Mouse (Mus musculus): ENCODE measurements around the gene Csf1. TPM values are rescaled to one million over a fixed set of nuclear protein-coding genes. Genes with fewer than 3 reads are reported as not detected.

The Csf1 gene
- polyA plus RNA-seq, 1 experiment: 14.5 TPM

DNA sequence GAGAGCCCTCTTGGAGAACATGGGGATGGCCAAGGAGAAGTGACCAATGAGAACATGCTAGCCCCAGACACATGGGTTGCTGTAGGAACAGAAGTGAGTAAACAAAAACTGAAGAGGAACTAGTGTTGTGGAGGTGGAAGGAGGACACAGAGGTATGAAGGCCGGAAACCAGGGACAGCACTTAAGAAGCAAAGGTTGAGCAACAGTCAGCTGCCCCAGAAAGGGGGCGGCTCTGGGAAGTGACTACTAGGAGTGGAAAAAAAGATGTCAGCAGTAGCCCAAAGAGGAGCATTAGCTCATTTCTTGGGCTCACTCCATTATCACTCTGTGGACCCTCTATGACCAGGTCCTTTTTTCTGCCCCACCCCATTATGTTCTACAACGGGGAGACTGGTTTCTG lies 23.0 kb upstream of the Csf1 start:
- DNase-seq (ENCODE audit: extremely low spot score in 1 of 2, low spot score in 1 of 2): no peak

DNA sequence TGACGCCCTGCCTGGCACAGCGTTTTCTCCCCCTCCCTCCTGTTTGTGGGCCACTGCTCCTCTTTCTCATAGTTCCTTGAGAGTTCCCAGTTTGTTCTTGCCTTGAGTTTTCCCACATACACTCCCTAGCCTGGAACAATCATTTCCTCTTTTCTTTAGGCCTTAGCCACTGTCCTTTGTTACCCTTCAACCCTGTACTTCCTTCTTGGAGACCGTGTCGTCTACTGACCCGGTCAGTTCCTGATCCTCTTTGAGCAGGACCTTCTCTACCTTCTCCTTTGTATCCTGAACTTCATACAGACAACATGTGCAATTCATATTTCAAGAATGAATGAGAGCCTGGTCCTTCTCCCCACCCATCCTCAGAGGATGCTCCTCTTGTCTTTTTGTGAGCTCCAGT lies 21.0 kb upstream of the Csf1 start:
- DNase-seq (ENCODE audit: extremely low spot score in 1 of 2, low spot score in 1 of 2): no peak

DNA sequence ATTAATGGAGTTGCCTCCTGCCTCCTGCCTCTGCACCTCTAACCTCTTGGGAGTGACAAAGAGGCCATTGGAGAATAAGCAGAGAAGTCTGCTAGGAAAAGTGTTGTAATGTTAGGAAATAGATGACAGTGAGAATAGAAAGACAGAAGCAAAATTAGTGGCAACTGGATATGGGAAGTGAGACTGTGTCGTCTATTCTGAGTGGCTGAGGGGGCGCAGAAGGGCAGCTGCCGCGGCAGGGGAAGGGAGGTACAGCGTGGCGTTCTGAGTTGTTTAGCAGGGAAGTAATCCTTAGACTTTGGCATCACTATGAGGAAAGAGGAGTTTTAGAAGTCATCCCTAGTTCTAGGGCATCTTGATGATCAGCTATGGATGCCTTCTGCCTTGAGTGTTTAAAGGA lies 17.7 kb upstream of the Csf1 start:
- DNase-seq (ENCODE audit: extremely low spot score in 1 of 2, low spot score in 1 of 2): no peak

DNA sequence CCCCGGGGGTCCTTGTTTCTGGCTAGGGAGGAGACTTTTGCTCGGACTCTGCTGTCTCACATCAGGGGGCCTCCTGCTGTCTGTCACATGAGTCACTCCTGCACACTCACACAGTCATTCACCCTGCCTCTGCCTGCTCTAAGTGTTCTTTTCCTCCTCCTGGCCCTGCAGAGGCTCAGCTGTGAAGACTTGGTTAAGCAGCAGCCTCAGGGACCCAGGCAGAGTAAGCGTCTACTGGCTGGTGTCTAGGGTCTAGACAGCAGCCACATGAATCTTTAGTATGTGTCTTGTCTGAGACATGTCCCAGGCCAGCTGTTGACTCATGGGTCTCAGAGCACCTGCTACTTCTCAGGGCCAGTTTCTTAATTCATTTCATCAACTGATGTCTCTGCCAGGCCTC lies 16.0 kb upstream of the Csf1 start:
- DNase-seq (ENCODE audit: extremely low spot score in 1 of 2, low spot score in 1 of 2): no peak

DNA sequence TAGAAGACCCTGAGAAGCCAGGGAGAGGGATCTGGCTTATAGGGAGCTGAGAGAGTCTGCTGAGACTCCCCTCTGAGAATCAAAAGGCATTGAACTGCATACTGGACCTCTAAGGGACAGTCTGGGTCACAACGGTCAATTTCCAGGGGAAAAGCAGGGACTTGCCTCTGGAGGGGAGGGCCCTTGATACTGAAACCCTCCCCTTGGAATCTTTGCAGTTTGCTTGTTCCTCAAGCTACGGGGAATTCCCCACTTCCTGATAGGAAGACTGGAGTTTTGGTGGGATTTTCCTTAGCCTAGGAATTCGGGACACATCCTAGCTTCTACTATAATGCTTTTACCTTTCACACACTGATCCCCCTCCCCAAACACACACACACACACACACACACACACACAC lies 15.5 kb upstream of the Csf1 start:
- DNase-seq (ENCODE audit: extremely low spot score in 1 of 2, low spot score in 1 of 2): no peak

DNA sequence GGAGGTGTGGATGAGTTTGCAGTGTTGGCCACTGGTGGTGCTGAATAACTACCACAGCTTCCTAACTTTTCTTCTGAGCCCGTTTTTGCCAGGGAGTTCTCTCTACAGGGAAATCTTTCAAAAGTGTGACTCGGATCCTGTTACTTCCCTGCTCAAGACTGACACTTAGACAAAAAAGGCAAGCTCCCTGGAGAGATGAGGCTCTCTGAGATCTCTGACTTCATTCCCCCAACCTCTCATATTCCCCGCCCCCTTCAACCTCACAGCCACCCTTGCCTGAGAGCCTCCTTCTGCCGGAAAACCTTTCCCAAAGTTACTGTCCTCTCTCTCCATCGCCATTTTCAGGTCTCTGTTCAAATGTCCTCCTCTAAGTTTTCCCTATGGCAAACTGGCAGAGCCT lies 14.8 kb upstream of the Csf1 start:
- DNase-seq (ENCODE audit: extremely low spot score in 1 of 2, low spot score in 1 of 2): no peak

DNA sequence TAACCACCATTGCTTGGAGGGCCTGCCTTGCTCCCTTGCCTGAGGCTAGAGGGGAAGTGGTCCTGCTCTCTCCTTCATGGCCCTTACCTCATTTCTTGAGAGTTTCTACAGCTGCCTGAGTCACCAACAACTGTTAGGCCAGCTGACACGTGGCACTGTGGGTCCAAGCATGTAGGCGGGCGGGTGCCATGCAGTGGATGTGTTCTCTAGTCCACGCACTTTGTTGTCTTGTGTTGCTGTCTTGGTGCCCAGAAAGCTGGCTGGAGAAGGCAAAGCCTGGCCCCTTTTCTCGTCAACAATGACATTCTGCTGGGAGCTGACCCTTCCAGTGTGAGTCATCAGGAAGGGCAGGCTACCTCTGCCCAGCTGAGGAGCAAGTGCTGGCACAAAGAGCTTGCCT lies 12.6 kb upstream of the Csf1 start:
- no peak for DNase-seq (ENCODE audit: extremely low spot score in 1 of 2, low spot score in 1 of 2)

DNA sequence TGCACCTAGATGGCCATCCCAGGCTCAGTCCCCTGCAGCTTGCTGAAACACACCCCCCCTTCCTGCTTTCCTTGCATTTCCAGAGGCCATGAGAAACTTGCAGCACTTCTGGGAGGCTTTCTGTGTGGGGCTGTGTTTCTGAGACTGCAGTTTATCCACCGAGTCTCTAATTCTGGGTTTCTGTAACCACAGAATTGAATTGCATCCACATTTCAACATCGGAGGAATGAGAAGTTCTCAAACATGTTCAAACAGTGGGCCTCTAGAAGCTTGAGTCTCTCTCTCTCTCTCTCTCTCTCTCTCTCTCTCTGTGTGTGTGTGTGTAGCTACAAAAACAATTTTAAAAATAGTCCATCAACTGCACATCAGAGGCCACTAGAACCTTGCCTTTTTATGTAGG lies 9.4 kb upstream of the Csf1 start:
- no peak for DNase-seq (ENCODE audit: extremely low spot score in 1 of 2, low spot score in 1 of 2)

DNA sequence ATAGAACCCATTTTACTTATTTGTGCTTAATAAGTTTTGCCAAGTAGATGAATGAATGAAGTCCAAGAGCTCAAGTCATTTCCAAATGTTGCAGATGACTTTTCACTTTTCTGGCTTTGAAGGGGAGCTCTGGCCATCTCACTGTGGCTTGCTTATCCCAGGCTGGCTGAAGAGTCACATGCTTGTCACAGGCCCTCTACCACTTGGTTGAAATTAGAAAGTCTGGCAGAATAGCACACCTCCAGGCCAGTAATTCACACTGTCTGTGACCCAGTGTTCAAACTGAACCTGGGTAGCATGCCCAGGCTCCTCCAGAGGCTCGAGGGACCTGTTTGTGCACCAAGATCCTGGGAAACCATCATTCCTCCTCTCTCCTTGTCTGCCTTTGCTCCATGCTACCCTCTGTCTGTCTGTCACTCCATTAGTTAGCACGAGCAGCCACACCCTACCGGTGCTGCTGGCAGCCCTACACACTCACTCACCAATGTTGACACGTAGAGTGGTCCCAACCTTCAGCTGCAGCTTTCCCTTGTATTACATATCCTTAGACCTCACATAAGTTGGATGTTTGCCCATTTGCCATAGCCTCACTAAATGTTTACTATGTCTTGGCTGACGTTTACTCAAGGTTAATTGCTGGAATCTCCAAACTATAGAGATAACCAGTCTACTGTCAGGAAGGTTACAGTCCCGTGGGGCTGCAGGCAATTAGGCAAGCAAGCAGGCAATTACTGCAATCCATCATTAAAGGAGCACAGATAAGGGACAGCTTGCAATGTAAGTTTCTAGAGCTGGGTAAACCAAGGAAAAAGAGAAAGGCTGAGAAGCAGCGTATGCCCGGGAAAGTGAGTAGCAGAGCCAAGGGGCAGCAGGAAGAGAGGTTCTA lies 8.1 kb upstream of the Csf1 start:
- DNase-seq (ENCODE audit: extremely low spot score in 1 of 2, low spot score in 1 of 2): no peak

DNA sequence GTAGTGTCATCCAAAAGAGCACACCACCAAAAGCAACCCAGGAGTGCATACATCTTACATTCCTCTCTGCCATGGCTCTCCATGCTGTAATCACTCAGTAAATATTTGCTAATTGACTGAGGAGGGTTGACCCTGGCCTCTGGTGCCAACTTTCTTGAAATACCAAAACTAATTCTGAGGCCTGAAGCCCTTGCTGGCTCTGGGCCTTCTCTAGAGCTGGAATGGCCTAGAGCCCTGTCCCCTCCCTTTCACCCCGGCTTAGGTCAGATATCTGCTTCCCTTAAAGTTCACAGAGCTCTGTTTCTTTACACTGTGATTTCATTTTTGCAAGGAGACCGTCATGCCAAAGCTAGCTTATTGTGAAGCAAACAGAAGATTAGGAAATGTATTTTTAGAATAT lies 6.5 kb upstream of the Csf1 start:
- no peak for DNase-seq (ENCODE audit: extremely low spot score in 1 of 2, low spot score in 1 of 2)

DNA sequence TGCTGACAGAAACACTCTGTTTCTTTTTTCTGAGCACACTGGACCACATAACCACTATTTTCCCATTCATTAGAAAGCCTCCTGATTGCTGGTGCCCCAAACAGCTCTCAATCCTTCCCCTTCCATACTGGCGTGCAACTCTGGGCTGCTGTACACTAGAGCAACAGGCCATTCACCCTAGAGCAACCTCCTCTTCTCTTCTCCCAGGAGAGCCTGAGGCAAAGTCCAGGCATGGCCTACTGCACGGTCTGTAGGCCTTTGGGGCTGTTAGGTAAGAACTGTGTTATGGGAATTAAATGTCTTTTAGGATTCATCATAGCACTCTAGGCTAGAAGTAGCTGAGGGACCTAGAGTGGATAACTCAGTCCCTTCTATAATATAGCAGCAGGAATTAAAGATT lies 5.7 kb upstream of the Csf1 start:
- no peak for DNase-seq (ENCODE audit: extremely low spot score in 1 of 2, low spot score in 1 of 2)

DNA sequence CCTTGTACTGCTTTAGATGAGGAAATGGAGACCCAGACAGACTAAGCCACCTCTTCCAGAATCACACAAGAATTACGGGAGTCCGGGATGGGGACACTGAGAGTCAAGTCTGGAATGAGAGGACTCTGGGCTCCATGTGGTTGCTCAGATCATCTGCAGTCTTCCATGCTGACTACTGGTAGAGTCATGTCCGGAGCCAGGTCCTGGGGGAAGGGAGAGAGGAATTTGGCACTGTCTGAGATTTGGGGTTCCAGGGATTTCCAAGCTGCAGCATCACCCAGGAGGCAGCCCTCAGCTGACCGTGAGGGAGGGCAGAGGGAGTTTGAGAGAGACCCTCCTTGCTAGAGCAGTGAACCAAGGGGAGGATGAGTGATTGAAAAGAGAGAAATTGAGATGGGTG lies 3.3 kb upstream of the Csf1 start:
- DNase-seq (ENCODE audit: extremely low spot score in 1 of 2, low spot score in 1 of 2): no peak

DNA sequence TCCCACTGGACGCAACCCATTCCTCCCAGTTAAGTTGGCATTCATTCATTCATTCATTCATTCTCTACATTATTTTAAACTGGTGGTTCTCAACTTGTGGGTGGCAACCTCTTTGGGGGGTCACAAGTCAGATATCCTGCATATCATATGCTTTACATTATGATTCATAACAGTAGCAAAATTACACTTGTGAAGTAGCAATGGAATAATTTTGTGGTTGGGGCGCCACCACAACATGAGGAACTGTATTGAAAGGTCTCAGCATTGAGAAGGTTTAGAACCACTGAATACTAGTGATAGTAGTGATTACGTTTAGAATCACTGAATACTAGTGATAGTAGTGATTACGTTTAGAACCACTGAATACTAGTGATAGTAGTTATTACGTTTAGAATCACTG lies 1.2 kb upstream of the Csf1 start:
- no peak for DNase-seq (ENCODE audit: extremely low spot score in 1 of 2, low spot score in 1 of 2)

DNA sequence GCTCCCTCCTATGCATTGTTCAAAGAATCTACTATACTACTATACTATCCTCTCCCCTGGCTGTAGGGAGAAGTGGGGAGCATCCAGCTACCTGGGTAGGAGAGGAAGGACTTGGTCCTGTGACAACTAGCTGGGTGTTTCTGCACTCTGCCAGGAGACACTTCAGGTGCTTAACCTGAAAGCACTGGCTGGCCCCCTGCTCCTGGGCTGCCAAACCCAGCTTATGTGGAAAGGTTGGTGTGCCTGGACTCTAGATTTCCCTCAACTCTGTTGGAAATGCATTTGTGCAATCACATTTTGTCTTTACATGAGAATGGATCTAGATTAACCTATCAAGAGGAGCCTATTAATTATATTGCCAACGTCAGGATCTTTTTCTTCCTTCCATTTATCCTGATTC lies 502 bp upstream of the Csf1 start:
- DNase-seq (ENCODE audit: extremely low spot score in 1 of 2, low spot score in 1 of 2): no peak

DNA sequence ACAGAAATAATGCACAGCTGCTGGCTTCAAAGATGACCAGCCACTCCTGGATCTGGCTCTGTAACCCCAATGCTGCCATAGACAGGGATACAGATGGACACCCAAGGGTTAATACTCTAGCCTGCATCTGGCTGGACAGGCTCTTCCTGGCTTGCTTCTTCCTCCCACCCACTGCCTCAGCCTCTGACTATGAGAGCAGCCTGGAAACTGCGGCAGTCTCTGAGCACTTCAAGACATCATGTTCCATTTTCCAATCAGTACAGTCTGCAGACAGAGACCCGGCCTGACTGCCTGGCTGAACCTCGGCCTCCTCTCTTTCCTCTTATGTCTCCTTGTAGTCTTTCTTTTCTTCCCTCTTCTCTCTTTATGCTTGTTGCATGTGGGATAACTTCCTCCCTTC lies 1.6 kb downstream of the Csf1 start:
- DNase-seq (ENCODE audit: extremely low spot score in 1 of 2, low spot score in 1 of 2): no peak

DNA sequence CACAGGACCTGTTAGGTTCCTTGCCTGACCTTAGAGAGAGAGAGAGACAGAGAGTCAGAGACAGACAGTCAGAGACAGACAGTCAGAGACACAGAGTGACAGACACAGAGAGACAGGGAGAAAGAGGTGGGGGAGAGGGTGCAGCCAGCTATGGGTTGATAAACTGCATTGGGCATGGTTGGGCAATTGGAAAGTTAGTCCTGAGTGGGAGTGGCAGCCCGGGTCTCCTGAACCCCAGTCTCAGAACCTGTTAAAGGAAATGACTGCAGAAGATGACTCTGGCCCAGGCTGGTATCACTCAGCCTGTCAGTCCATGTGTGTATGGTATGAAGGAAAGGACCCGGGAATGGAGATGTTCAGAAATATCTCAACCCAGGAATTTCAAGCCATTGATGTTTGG lies 2.1 kb downstream of the Csf1 start:
- no peak for DNase-seq (ENCODE audit: extremely low spot score in 1 of 2, low spot score in 1 of 2)

DNA sequence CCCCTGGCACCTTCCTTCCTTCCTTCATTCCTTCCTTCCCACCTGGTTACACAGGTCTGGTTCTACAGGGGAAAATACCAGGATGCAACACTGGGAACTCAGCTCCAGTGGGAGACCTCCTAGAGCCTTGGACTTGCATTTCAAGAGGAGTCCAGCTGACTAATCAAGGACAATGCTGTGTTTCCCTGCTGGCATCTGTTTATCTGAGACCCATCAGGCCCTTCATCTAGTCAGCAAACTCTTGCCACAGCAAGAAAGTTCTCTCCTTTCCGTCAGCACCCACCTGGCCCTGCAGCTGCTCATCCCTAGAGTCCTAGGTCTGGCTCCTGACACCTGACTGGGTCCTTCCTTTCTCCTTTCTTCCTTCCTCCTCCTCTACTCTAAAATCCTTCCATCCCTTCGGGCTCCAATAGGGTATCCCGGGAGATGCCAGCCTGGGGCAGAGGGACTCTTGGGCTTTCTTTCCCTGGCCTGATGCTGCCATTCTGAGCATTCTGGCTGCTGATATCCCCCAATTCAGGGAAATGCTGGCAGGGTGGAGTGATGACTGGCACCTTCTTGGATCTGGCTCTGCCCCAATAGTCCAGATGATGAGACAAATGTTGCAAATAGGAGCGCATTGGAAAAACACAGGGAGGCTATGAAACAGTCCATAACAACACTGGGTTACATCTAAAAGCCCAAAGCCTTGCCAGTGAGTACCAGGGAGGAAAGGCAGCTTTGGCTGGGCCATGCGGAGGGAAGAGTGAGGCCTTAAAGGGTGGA lies 2.7 kb downstream of the Csf1 start:
- no peak for DNase-seq (ENCODE audit: extremely low spot score in 1 of 2, low spot score in 1 of 2)

DNA sequence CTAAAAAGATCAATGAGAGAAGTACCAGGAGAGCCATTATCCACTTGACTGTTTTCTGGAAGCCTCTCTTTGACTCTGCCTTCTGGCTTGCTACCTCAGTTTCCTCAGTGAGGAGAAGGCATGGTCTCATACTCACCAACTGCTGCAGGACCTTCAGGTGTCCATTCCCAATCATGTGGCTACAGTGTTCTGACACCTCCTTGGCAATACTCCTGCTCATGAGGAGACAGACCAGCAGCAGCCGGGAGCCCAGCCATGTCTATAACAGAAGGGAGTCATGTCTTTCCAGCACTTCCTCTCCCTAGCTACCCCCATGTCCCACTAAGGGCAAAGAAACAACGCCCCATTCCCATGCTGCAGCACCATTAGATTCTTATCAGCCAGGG lies 3.8 kb downstream of the Csf1 start:
- DNase-seq (ENCODE audit: extremely low spot score in 1 of 2, low spot score in 1 of 2): no peak

DNA sequence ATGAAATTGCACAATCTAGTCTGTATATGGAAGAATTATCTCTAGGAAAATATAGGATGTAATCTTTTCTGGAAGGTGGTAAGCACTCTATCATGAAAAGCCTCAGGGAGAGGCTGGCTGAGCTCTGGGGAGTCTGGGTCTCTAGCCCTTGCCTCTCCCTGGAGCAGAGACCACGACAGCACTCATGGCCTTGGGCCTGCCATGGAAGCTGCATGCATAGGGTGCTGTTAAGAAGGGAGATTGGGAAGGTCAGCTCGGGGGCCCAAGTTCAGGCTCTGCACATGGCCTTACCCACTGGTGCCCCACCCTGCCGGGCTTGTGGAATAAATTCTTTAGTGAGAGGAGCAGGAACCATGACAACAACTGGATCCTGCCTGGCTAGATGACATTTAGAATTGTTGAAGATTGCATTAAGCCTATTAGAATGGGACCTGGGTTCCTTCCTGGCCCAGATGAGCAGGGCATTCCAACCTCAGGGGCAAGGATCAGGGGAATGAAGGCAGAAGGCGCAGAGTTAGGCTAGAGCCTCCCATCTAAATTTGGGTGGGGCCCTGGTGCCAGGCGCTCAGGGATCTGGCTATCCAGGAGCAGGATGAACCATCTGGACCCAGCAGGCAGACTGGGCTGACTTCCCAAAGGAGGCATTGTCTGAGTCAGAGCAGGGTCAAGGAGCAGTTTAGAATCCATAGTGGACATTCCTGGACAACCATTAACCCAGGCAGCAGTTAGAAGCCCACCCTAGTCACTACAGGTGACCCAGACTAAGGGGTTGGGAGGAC lies 4.4 kb downstream of the Csf1 start:
- no peak for DNase-seq (ENCODE audit: extremely low spot score in 1 of 2, low spot score in 1 of 2)

DNA sequence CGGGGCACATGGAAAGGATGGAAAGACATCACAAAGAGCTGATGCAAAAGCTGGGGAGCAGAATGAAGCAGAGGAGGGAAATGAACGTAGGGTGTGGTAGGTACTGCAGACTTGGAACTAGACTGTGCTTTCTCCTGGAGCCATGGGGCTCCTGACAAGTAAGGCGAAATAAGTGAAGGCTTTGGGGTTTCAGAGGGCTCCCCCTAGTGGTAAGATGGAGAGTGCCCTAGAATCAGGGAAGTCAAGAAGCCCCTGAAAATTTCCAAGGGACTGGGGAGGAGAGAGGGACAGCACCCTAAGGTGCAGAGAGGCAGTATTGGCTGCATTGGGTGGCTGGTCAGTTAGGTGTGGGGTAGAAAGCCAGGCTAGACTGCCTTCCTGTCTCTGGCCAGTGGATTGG lies 5.6 kb downstream of the Csf1 start:
- peak in 1 of 2 experiments; percentile 86 for DNase-seq (ENCODE audit: extremely low spot score in 1 of 2, low spot score in 1 of 2)

DNA sequence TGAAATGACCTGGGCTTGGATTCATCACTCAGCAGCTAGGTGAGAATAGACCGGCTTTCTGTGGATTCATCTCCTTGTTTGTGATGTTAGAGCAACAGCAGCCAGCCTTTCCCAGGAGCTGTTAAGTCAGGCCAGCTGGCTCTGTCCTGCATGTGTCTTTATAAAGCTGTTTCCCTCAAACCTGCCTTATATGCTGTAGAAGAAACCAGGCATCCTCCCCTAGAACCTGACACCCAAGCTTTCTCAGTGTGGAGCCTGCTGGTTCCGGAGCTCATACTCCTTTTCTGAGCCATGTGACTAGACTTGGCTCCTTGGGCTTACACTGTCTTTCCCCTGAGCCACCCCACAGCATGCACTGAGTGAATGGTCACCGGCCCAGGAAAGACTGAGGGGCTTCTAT lies 8.7 kb downstream of the Csf1 start:
- no peak for DNase-seq (ENCODE audit: extremely low spot score in 1 of 2, low spot score in 1 of 2)
